8 mouse cellular contexts compared by ENCODE assay signal in the genomic region with DNA sequence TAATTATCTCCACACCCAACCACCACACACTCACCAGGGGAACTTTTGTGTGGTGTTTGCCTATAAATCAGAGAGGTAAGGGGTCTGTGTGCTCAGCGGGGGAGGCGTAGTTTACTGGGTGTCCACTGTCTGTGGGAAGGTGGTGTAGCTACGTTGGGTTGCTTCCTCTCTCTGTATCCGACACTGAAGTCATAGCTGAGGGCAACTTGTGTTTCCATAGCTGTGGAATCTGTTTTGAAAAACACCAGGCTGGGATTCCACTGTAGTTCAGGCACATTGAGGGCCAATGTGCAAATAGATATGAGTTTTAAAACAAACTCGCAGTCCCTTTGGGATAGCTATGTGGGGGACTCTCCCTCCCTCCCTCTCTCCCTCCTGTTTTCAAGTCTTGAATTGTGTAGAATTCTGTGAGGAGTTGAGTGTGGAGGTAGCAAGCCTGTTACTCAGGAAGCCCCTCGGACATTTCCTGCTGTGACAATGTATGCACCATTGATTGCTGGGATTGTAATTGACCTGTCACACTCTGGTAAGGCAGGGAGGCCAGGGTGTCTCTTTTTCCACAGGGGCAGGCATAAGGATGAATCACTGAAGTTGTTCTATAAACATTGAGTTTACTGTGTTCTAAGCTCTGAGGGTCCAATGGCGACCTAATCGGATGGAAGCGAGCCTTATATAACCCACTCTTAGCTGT. TPM values are rescaled to one million over a fixed set of nuclear protein-coding genes. Genes with fewer than 3 reads are reported as not detected.
DNase-seq lines count a peak whose midpoint lies in the region; ATAC-seq and TF ChIP-seq lines count a peak whose summit lies in the region.

No protein-coding gene starts in this region.

- ATAC-seq in lung, embryonic 16.5 days (ENCODE audit: low read depth) = no peak
- ATAC-seq in intestine, embryonic 14.5 days (replicated peaks; ENCODE audit: low FRiP score, low TSS enrichment, low read depth) = no peak

- 0 out of 2 replicates have a peak overlapping the region, but pooled peaks have one; percentile 17 for H3K9ac ChIP-seq in lung, embryonic 16.5 days (ENCODE audit: low read length)
- H3K9ac ChIP-seq in intestine, embryonic 14.5 days (ENCODE audit: low read length) = no peak overlapping the region

- TF ChIP-seq POLR2A in small intestine, adult 2 months (IDR thresholded peaks at IDR 0.05; ENCODE audit: low read depth, low read length) = no peak

- H3K36me3 ChIP-seq in lung, embryonic 16.5 days (ENCODE audit: control insufficient read depth, insufficient read depth, low read length) = no peaks in the 10 kb centered on the region
- H3K36me3 ChIP-seq in intestine, embryonic 14.5 days (ENCODE audit: control insufficient read depth, insufficient read depth, low read length) = no peaks in the 10 kb centered on the region
- H3K36me3 ChIP-seq in small intestine, adult 2 months (ENCODE audit: control insufficient read depth, insufficient read depth, low read length) = no peaks in the 10 kb centered on the region

- no peak overlapping the region for H3K4me2 ChIP-seq in lung, embryonic 16.5 days (ENCODE audit: low read depth, low read length)
- no peak overlapping the region for H3K4me2 ChIP-seq in intestine, embryonic 14.5 days (ENCODE audit: low read length)

- TF ChIP-seq CTCF in gastrocnemius, adult 2 months (IDR thresholded peaks at IDR 0.05) = no peak
- TF ChIP-seq CTCF in small intestine, adult 2 months (IDR thresholded peaks at IDR 0.05; ENCODE audit: extremely low read depth, insufficient read length, insufficient replicate concordance, low read depth, low read length) = no peak

- 46% methylated on average over 9 of the region's 9 CpGs for WGBS in lung, embryonic 16.5 days
- 40% methylated on average over 9 of the region's 9 CpGs for WGBS in intestine, embryonic 14.5 days
- 63% methylated on average over 9 of the region's 9 CpGs for WGBS in small intestine, adult 2 months

- no peaks in the 10 kb centered on the region for H3K27me3 ChIP-seq in lung, embryonic 16.5 days (ENCODE audit: control insufficient read depth, insufficient read depth, low read depth, low read length)
- no peaks in the 10 kb centered on the region for H3K27me3 ChIP-seq in intestine, embryonic 14.5 days (replicated peaks; ENCODE audit: control insufficient read depth, insufficient read depth, low read length)
- H3K27me3 ChIP-seq in small intestine, adult 2 months (ENCODE audit: control insufficient read depth, insufficient read depth, low read length) = no peaks in the 10 kb centered on the region

- DNase-seq in gastrocnemius, adult 2 months = no peak
- DNase-seq in gastrocnemius, postnatal 36 days = no peak
- DNase-seq in lung, postnatal 14 days = no peak
- no peak for DNase-seq in intestine, embryonic 14.5 days (ENCODE audit: low spot score)
- no peak for DNase-seq in yolk sac, embryonic 10.5 days (ENCODE audit: low spot score)
- no peak for DNase-seq in right cerebral cortex, postnatal 36 days (ENCODE audit: low spot score in 2 of 2)

- H3K27ac ChIP-seq in gastrocnemius, adult 2 months = peak overlapping the region; percentile 96
- peak overlapping the region; percentile 19 for H3K27ac ChIP-seq in lung, embryonic 16.5 days (ENCODE audit: low read length)
- peak overlapping the region; percentile 69 for H3K27ac ChIP-seq in intestine, embryonic 14.5 days (ENCODE audit: low read depth)
- H3K27ac ChIP-seq in small intestine, adult 2 months (ENCODE audit: insufficient read depth, low read depth, low read length) = peak overlapping the region; percentile 32

- peaks cover 56% of the 10 kb centered on the region for H3K4me1 ChIP-seq in lung, embryonic 16.5 days (replicated peaks; ENCODE audit: control insufficient read depth, insufficient read depth, low read length)
- peaks cover 61% of the 10 kb centered on the region for H3K4me1 ChIP-seq in intestine, embryonic 14.5 days (replicated peaks; ENCODE audit: control insufficient read depth, insufficient read depth, low read length)
- H3K4me1 ChIP-seq in small intestine, adult 2 months (ENCODE audit: control insufficient read depth, insufficient read depth, insufficient read length, low read length) = peaks cover 56% of the 10 kb centered on the region

- H3K9me3 ChIP-seq in lung, embryonic 16.5 days (ENCODE audit: control insufficient read depth, low read length) = no peaks in the 10 kb centered on the region
- H3K9me3 ChIP-seq in intestine, embryonic 14.5 days (ENCODE audit: control insufficient read depth, low read length) = no peaks in the 10 kb centered on the region

- intact Hi-C loops in gastrocnemius, adult 2 months (cut with DNase I) = loop anchor here (2.0 kb wide), 1 partner anchor 37 kb away; no protein-coding TSS in a partner anchor
- intact Hi-C loops in gastrocnemius, postnatal 36 days (cut with DNase I) = loop anchor here (5.0 kb wide), 1 partner anchor 54 kb away; a partner anchor contains a TSS

- peak overlapping the region; percentile 16; the same call in 1 of the 2 replicates for H3K4me3 ChIP-seq in gastrocnemius, adult 2 months
- no peak overlapping the region for H3K4me3 ChIP-seq in lung, embryonic 16.5 days (ENCODE audit: low read length)
- H3K4me3 ChIP-seq in intestine, embryonic 14.5 days (ENCODE audit: low read depth, low read length) = no peak overlapping the region
- no peak overlapping the region for H3K4me3 ChIP-seq in small intestine, adult 2 months (ENCODE audit: low read depth, low read length)

RNA-seq across cellular contexts. Expression of a gene that starts 54.2 kb away (rescaled TPM):
- total RNA-seq in gastrocnemius, adult 2 months (2021) = 100 to 1,000 TPM; 156 to 204 TPM
- total RNA-seq in gastrocnemius, postnatal 36 days (2021) = 100 to 1,000 TPM; 182 to 188 TPM
- polyA plus RNA-seq in lung, embryonic 16.5 days (2015; fragmentation: Nextera tagmentation; extraction: Ambion mirVana) = 27.1 and 29.2 TPM in 2 replicates
- 23.4 and 26.1 TPM in 2 replicates for polyA plus RNA-seq in intestine, embryonic 14.5 days (2014; fragmentation: Nextera tagmentation; extraction: Ambion mirVana)
- 55.4 and 99.8 TPM in 2 replicates for polyA plus RNA-seq in small intestine, adult 2 months (2012; rRNA removed)

Comparison
In these comparisons a context has a peak if more than half of its experiments do, and no peak if none do; other contexts are left out.
1. H3K27ac ChIP-seq: peak in every context shown above with its lines; median percentile 96 in gastrocnemius, adult 2 months; 69 in intestine, embryonic 14.5 days; 32 in small intestine, adult 2 months; 19 in lung, embryonic 16.5 days.